Mouse (Mus musculus): ENCODE data around the gene 1700013G24Rik. TPM values are rescaled to one million over a fixed set of nuclear protein-coding genes. Genes with fewer than 3 reads are reported as not detected.
A peak's percentile ranks its signal among the peaks of the same experiment; 100 is the strongest.

The 1700013G24Rik gene
- polyA plus RNA-seq, 1 experiment, result not detected

DNA sequence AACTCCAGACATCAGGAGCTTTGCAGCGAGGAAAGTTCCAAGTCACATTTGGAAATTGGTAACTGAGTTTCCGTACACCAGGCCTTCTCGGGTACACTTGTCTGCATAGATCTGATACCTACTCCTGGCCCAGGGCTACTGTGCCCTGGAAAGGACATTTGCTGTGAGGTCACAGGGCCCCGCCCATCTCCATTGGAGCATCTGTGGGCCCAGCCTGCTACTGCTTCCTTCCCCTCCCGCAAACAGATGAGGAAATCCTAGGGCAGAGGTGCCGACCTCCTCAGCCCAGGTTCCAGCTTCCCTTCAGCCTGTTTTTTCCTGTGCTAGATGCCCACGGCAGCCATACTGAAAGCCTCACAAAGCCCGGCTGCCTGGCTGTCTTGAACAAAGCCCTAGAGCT lies 36.9 kb downstream of the 1700013G24Rik start:
- H3K4me3 ChIP-seq (ENCODE audit: low read depth, low read length), result no peak overlapping the region
- no peak for TF ChIP-seq POLR2A (IDR thresholded peaks at IDR 0.05; ENCODE audit: low read depth, low read length)
- TF ChIP-seq CTCF (IDR thresholded peaks at IDR 0.05; ENCODE audit: extremely low read depth, insufficient read length, insufficient replicate concordance, low read depth, low read length), result no peak
- no peaks in the 10 kb centered on the region for H3K36me3 ChIP-seq (ENCODE audit: control insufficient read depth, insufficient read depth, low read length)
- H3K27ac ChIP-seq (ENCODE audit: insufficient read depth, low read depth, low read length), result peak overlapping the region; percentile 76
- peaks cover 13% of the 10 kb centered on the region for H3K4me1 ChIP-seq (ENCODE audit: control insufficient read depth, insufficient read depth, insufficient read length, low read length)
- 69% methylated on average over 8 of the region's 8 CpGs for WGBS
- H3K27me3 ChIP-seq (ENCODE audit: control insufficient read depth, insufficient read depth, low read length), result no peaks in the 10 kb centered on the region

DNA sequence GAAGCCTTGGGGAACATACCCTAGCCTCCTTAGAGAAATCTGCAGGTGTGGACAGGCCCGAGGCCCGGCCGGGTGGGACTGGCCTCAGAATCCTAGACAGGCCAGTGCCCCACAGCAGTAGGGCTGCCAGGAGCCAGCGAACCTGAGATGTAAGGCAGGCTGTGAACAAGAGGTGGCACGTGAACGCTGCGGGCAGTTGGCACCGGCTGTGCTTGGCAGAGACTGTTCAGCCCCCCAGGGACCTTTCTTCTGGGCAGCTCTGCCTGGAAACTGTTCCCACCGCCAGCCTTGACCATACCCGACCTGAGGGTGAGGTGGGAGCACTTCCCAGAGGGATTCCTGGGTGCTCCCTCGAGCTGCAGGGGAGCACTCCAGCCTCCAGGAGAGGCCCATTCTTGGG lies 39.5 kb downstream of the 1700013G24Rik start:
- Histone ChIP-seq H3K27ac (ENCODE audit: insufficient read depth, low read depth, low read length) (no peak overlapping the region), H3K27me3 (ENCODE audit: control insufficient read depth, insufficient read depth, low read length) (no peaks in the 10 kb centered on the region), H3K36me3 (ENCODE audit: control insufficient read depth, insufficient read depth, low read length) (no peaks in the 10 kb centered on the region), H3K4me1 (ENCODE audit: control insufficient read depth, insufficient read depth, insufficient read length, low read length) (peaks cover 20% of the 10 kb centered on the region), H3K4me3 (ENCODE audit: low read depth, low read length) (no peak overlapping the region)
- TF ChIP-seq POLR2A (IDR thresholded peaks at IDR 0.05; ENCODE audit: low read depth, low read length) (no peak), CTCF (IDR thresholded peaks at IDR 0.05; ENCODE audit: extremely low read depth, insufficient read length, insufficient replicate concordance, low read depth, low read length) (no peak)
- WGBS, result 80% methylated on average over 11 of the region's 11 CpGs

DNA sequence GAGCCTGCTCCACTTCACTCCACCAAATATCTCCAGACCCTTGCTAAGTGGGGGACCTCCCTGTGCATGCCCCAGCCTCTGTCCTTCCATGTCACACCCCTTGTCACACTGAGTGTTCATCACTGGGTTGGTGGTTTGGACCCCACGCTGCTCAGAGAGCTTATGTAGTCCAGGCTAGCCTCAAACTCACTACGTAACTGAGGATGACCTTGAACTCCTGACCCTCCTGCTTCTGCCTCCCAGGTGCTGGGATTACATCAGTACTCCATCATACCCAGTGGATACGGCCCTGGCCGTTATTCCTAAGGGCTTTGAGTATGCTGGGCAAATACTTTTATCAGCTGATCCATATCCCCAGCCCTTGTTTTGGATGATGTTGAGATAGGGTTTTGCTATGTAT lies 40.1 kb downstream of the 1700013G24Rik start:
- Histone ChIP-seq H3K36me3 (ENCODE audit: control insufficient read depth, insufficient read depth, low read length) (no peaks in the 10 kb centered on the region), H3K4me1 (ENCODE audit: control insufficient read depth, insufficient read depth, insufficient read length, low read length) (peaks cover 24% of the 10 kb centered on the region), H3K27me3 (ENCODE audit: control insufficient read depth, insufficient read depth, low read length) (no peaks in the 10 kb centered on the region), H3K4me3 (ENCODE audit: low read depth, low read length) (no peak overlapping the region), H3K27ac (ENCODE audit: insufficient read depth, low read depth, low read length) (no peak overlapping the region)
- 82% methylated on average over 4 of the region's 4 CpGs for WGBS
- no peak for TF ChIP-seq CTCF (IDR thresholded peaks at IDR 0.05; ENCODE audit: extremely low read depth, insufficient read length, insufficient replicate concordance, low read depth, low read length)
- TF ChIP-seq POLR2A (IDR thresholded peaks at IDR 0.05; ENCODE audit: low read depth, low read length), result no peak

- Histone ChIP-seq H3K27ac (ENCODE audit: insufficient read depth, low read depth, low read length) (no peak overlapping the region; the same call in 1 of the 2 replicates), H3K4me3 (ENCODE audit: low read depth, low read length) (no peak overlapping the region), H3K36me3 (ENCODE audit: control insufficient read depth, insufficient read depth, low read length) (no peaks in the 10 kb centered on the region), H3K4me1 (ENCODE audit: control insufficient read depth, insufficient read depth, insufficient read length, low read length) (peaks cover 28% of the 10 kb centered on the region), H3K27me3 (ENCODE audit: control insufficient read depth, insufficient read depth, low read length) (no peaks in the 10 kb centered on the region)
- TF ChIP-seq POLR2A (IDR thresholded peaks at IDR 0.05; ENCODE audit: low read depth, low read length), result no peak
- TF ChIP-seq CTCF (IDR thresholded peaks at IDR 0.05; ENCODE audit: extremely low read depth, insufficient read length, insufficient replicate concordance, low read depth, low read length), result no peak
- 61% methylated on average over 19 of the region's 19 CpGs for WGBS
Observed at GRCm38 (mm10) chr4:137494751-137495500, 41.8 kb downstream of the 1700013G24Rik start.

- H3K27me3 ChIP-seq (ENCODE audit: control insufficient read depth, insufficient read depth, low read length), result no peaks in the 10 kb centered on the region
- 56% methylated on average over 6 of the region's 6 CpGs for WGBS
- H3K4me3 ChIP-seq (ENCODE audit: low read depth, low read length), result no peak overlapping the region
- no peaks in the 10 kb centered on the region for H3K36me3 ChIP-seq (ENCODE audit: control insufficient read depth, insufficient read depth, low read length)
- H3K27ac ChIP-seq (ENCODE audit: insufficient read depth, low read depth, low read length), result peak overlapping the region; percentile 26; the same call in 1 of the 2 replicates
- TF ChIP-seq CTCF (IDR thresholded peaks at IDR 0.05; ENCODE audit: extremely low read depth, insufficient read length, insufficient replicate concordance, low read depth, low read length) (no peak), POLR2A (IDR thresholded peaks at IDR 0.05; ENCODE audit: low read depth, low read length) (no peak)
- peaks cover 28% of the 10 kb centered on the region for H3K4me1 ChIP-seq (ENCODE audit: control insufficient read depth, insufficient read depth, insufficient read length, low read length)
Observed at GRCm38 (mm10) chr4:137495501-137496100, 42.5 kb downstream of the 1700013G24Rik start.

DNA sequence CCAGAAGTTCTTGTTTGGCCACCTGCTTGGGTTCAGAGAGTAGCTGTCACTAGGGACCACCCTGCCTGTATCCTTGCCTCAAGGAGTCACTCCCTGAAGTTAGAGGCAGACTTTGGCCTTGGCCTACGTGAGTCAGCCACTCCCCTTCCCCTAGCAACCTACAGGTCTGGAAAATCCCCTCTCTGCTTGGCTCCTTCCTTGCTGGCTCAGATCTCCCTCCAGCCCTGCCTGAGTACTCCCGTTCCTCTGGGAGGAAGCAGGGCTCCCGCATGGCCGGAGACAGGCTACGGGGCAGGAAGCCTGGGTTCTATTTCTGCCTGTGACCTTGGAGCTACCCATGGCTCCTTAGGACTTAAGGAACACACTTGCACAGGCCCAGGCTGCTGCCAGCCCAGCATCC lies 44.3 kb downstream of the 1700013G24Rik start:
- no peaks in the 10 kb centered on the region for H3K27me3 ChIP-seq (ENCODE audit: control insufficient read depth, insufficient read depth, low read length)
- TF ChIP-seq CTCF (IDR thresholded peaks at IDR 0.05; ENCODE audit: extremely low read depth, insufficient read length, insufficient replicate concordance, low read depth, low read length), result no peak
- TF ChIP-seq POLR2A (IDR thresholded peaks at IDR 0.05; ENCODE audit: low read depth, low read length), result no peak
- peaks cover 28% of the 10 kb centered on the region for H3K4me1 ChIP-seq (ENCODE audit: control insufficient read depth, insufficient read depth, insufficient read length, low read length)
- no peaks in the 10 kb centered on the region; the same call in 1 of the 2 replicates for H3K36me3 ChIP-seq (ENCODE audit: control insufficient read depth, insufficient read depth, low read length)
- peak overlapping the region; percentile 46 for H3K27ac ChIP-seq (ENCODE audit: insufficient read depth, low read depth, low read length)
- 13% methylated on average over 5 of the region's 5 CpGs for WGBS
- H3K4me3 ChIP-seq (ENCODE audit: low read depth, low read length), result no peak overlapping the region
